Mouse (Mus musculus) left cerebral cortex, postnatal 4 days (tissue): Measurements from ENCODE around the gene Slf1. TPM values are rescaled to one million over a fixed set of nuclear protein-coding genes. Genes with fewer than 3 reads are reported as not detected.

ENCODE experiments used
- DNase-seq: peaks from one replicate; pipeline ENCODE4 v3.0.0-alpha.2; 2022
- intact Hi-C: fragments of 180-260 bp; cut with DNase I; formaldehyde crosslinking; loops from one replicate; pipeline ENCODE4 v1.15.1; 2025
- total RNA-seq, 2 experiments: library from RNA; stranded (reverse); gene quantifications; 2 replicates each; pipeline ENCODE4 v1.2.3; 2021

Gene Slf1
- total RNA-seq, 2 experiments from 2014 or later: 39.2 to 42.4 TPM

- DNase-seq: no peak
- intact Hi-C loops: no loop called here
These were observed 131.6 kb downstream of the Slf1 start for GRCm38 (mm10) chr13:77003684-77004083.

GRCm38 (mm10) chr13:77002628-77003027 lies 132.6 kb downstream of the Slf1 start:
- intact Hi-C loops: no loop called here
- no peak for DNase-seq

Other genes starting within 250 kb of the Slf1 start
- gene 2210408I21Rik, start 67 bp upstream of the Slf1 start, total RNA-seq: 10 to 100 TPM; 24.1 to 24.4 TPM